Mouse (Mus musculus): ENCODE results near the gene Ppia.

DNA sequence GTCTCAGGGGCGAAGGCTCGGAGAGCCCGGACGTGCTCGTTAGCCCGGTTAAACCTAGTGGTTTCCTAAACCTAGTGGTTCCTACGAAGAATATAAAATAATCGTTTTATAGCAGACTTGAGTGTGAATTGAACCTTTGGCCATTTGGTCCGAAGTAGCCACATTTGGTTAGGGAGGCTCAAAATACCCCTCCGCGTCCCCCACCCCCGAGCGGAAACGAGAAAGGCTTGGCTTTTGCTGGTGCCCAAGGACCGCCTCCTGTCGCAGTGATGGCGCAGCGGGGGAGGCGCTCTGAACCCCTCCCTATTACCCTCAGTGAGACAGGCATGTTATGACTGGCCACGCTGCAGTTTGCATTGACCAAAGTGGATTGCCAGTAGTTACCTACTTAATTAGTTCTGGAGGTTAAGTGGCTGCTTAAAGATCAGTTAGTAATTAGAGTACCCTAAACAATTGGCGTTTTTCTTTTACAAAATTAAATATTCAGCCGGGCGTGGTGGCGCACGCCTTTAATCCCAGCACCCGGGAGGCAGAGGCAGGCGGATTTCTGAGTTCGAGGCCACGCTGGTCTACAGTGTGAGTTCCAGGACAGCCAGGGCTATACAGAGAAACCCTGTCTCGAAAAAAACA lies 1.3 kb downstream of the Ppia start:
- no peak for TF ChIP-seq CTCF (IDR thresholded peaks at IDR 0.05; ENCODE audit: control insufficient read depth, insufficient read depth, insufficient replicate concordance, low read depth, low read length)
- TF ChIP-seq POLR2A (IDR thresholded peaks at IDR 0.05; ENCODE audit: control insufficient read depth, low read depth, low read length): no peak

Data from testis, adult 2 months (tissue).